Mouse (Mus musculus) liver, adult 2 months (tissue): Measurements from ENCODE around the gene Dffa.

Experiments used
- CTCF ChIP-seq: fragments of 200-500 bp; IDR thresholded peaks from 2 replicates; pipeline ENCODE4 v1.5.1; 2011; ENCODE audit warnings: low read depth, low read length, control low read depth
- POLR2A ChIP-seq: fragments of 200-500 bp; IDR thresholded peaks from 2 replicates; pipeline ENCODE4 v1.6.1; 2011; ENCODE audit warnings: low read length, control low read depth; ENCODE audit not compliant: insufficient read depth; ENCODE audit errors: extremely low read depth

DNA sequence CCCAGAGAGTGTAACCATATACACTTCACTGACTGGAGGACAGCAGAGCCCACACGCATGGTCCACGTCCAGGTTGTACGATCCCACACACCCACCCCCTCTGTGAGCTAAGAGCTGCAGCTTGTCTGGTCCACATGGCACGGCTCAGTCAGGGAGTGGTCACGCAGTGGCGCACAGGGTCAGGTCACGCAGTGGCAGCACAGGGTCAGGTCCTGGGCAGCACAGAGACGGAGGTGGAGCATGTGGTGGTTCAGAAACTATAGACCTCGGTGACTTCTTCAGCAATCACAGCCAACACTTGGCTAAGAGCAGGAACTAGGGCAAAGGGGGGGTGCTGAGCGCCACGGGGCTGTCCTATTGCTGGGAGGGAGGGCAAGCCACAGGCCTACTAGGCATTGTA, 46.3 kb downstream of the Dffa start:
- TF ChIP-seq POLR2A (no peak), CTCF (no peak)
